Comparison of ENCODE assay signal across 9 mouse cellular contexts in the genomic region with DNA sequence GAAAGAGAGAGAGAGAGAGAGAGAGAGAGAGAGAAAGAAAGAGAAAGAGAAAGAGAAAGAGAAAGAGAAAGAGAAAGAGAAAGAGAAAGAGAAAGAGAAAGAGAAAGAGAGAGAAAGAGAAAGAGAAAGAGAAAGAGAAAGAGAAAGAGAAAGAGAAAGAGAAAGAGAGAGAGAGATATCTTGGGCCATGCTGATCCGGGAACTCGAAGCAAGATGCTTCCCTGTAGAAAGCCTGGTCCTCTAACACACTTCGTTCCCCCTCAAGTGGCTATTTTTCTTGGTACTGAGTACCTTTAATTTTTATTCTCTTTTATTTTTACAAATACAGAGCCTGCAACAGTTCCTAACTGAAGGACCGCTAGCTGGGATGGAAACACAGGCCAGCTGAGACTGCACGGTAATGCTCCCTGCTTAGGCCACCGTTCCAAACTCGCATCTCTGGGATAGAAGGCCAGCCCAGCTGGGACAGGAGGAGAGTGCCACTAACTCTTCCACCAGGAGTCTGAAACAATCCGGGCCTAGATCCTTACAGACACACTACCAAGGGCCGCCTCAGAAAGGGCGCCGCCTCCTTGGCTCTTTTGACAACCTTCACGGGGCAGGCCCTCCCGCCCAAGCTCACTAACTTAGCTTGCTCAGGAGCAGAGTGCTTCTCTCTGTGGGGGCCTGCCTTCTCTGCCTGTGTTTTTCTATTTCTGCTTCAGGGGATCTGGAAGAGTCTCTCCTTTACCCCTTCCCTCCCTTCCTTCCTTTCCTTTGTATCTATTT. TPM values are rescaled to one million over a fixed set of nuclear protein-coding genes. Genes with fewer than 3 reads are reported as not detected.
A peak's percentile ranks its signal among the peaks of the same experiment; 100 is the strongest.
DNase-seq lines count a peak whose midpoint lies in the region; ATAC-seq and TF ChIP-seq lines count a peak whose summit lies in the region.
"Had no signal": no experiment of that assay in that cellular context is flagged by ENCODE, and none has a peak within 500 bp of the region (broad histone marks: within the 10 kb centered on the region; RNA-seq: fewer than 3 reads in every experiment).

No protein-coding gene starts in this region.

- no peak overlapping the region for H3K4me3 ChIP-seq in kidney, adult 2 months (ENCODE audit: insufficient read depth, low read depth, low read length)
- no peak overlapping the region for H3K4me3 ChIP-seq in neural tube, embryonic 13.5 days

- H3K4me2 ChIP-seq in neural tube, embryonic 13.5 days, result peak overlapping the region; percentile 18; the same call in 1 of the 2 replicates
- H3K4me2 ChIP-seq: liver, embryonic 11.5 days had no signal

- no peaks in the 10 kb centered on the region for H3K9me3 ChIP-seq in neural tube, embryonic 13.5 days

- H3K4me1 ChIP-seq in kidney, adult 2 months (ENCODE audit: control insufficient read depth, insufficient read depth, low read length), result peaks cover 46% of the 10 kb centered on the region
- H3K4me1 ChIP-seq in neural tube, embryonic 13.5 days (replicated peaks), result peaks cover 94% of the 10 kb centered on the region

- intact Hi-C loops in left cerebral cortex, postnatal 25 days (cut with DNase I), result no loop called here

- peak overlapping the region; percentile 27; the same call in 1 of the 2 replicates for H3K27ac ChIP-seq in kidney, adult 2 months (ENCODE audit: insufficient read depth, low read depth, low read length)
- peak overlapping the region; percentile 73 for H3K27ac ChIP-seq in neural tube, embryonic 13.5 days (replicated peaks)

- H3K36me3 ChIP-seq in kidney, adult 2 months (ENCODE audit: control insufficient read depth, insufficient read depth, low read length), result no peaks in the 10 kb centered on the region
- H3K36me3 ChIP-seq in neural tube, embryonic 13.5 days, result peaks cover 8% of the 10 kb centered on the region

- TF ChIP-seq POLR2A in kidney, adult 2 months (IDR thresholded peaks at IDR 0.05; ENCODE audit: low read depth, low read length), result no peak

- no peak for ATAC-seq in neural tube, embryonic 13.5 days (ENCODE audit: low read depth)
- no peak for ATAC-seq in monocyte, adult 5-6 weeks (replicated peaks; ENCODE audit: insufficient number of reproducible peaks, low FRiP score, low TSS enrichment, poor library complexity, severe bottlenecking)

- no peak for TF ChIP-seq CTCF in kidney, adult 2 months (conservative IDR thresholded peaks at IDR 0.05; ENCODE audit: insufficient read depth, insufficient read length, low read depth, low read length)

- H3K27me3 ChIP-seq in kidney, adult 2 months (replicated peaks; ENCODE audit: control insufficient read depth, insufficient read depth, low read length), result no peaks in the 10 kb centered on the region
- no peaks in the 10 kb centered on the region for H3K27me3 ChIP-seq in neural tube, embryonic 13.5 days

- WGBS in kidney, adult 2 months, result 65% methylated on average over 13 of the region's 13 CpGs
- 24% methylated on average over 13 of the region's 13 CpGs for WGBS in neural tube, embryonic 13.5 days

- 0 out of 2 replicates have a peak overlapping the region, but pooled peaks have one; percentile 38 for H3K9ac ChIP-seq in neural tube, embryonic 13.5 days

- no peak for DNase-seq in kidney, adult 2 months
- DNase-seq in kidney, adult 8-10 months, result no peak
- peak; percentile 74 for DNase-seq in embryo, embryonic 11 days
- peak; percentile 43 for DNase-seq in induced T-regulatory cell, adult 2 months (ENCODE audit: low read depth)
- no peak for DNase-seq in left cerebral cortex, postnatal 25 days (ENCODE audit: low spot score in 2 of 2)
- DNase-seq in cerebellum, postnatal 14 days, result no peak

RNA-seq across cellular contexts. Expression of a gene that starts 25.1 kb away (rescaled TPM):
- polyA plus RNA-seq in kidney, adult 2 months (2012; rRNA removed), result 40.4 and 43.5 TPM in 2 replicates
- 20.9 and 21.7 TPM in 2 replicates for polyA plus RNA-seq in neural tube, embryonic 13.5 days (2015; fragmentation: Nextera tagmentation; extraction: Ambion mirVana)
- 100 to 1,000 TPM; 116 to 123 TPM for total RNA-seq in left cerebral cortex, postnatal 25 days (2021)
- total RNA-seq in monocyte, adult 5-6 weeks (2017), result 19.4 to 72.0 TPM (median 35.2 TPM) in 3 replicates

Comparison
In these comparisons a context has a peak if more than half of its experiments do, and no peak if none do; other contexts are left out.
1. DNase-seq: peak in embryo, embryonic 11 days (single experiment) and induced T-regulatory cell, adult 2 months (single experiment); none in kidney, adult 2 months (single experiment), kidney, adult 8-10 months (0 of 2), left cerebral cortex, postnatal 25 days (0 of 2) and cerebellum, postnatal 14 days (0 of 2).